Mouse (Mus musculus) erythroblast, embryonic 14.5 days (primary cell): ENCODE measurements around the gene Rab10. TPM values are rescaled to one million over a fixed set of nuclear protein-coding genes. Genes with fewer than 3 reads are reported as not detected.

ENCODE experiments used
- H3K27me3 ChIP-seq: 2 replicates; pipeline ENCODE4 v1.6.1; 2012; ENCODE audit warnings: inconsistent platforms; ENCODE audit not compliant: control insufficient read depth
- H3K36me3 ChIP-seq: 2 replicates; pipeline ENCODE4 v1.6.1; 2012; ENCODE audit warnings: mild to moderate bottlenecking, inconsistent platforms; ENCODE audit not compliant: control insufficient read depth
- H3K4me1 ChIP-seq: 2 replicates; pipeline ENCODE4 v1.6.1; 2012; ENCODE audit warnings: inconsistent platforms; ENCODE audit not compliant: control insufficient read depth
- H3K4me3 ChIP-seq: replicated peaks from 2 replicates; pipeline ENCODE3; 2012; ENCODE audit warnings: moderate library complexity, mild to moderate bottlenecking, inconsistent platforms
- H3K9me3 ChIP-seq: 2 replicates; pipeline ENCODE4 v1.6.1; 2012; ENCODE audit warnings: low read length, inconsistent platforms, mixed read lengths; ENCODE audit not compliant: control insufficient read depth
- GATA1 ChIP-seq: IDR thresholded peaks from 2 replicates; pipeline ENCODE4 v1.6.1; 2012; ENCODE audit warnings: low read length, inconsistent platforms, mixed read lengths
- TAL1 ChIP-seq: IDR thresholded peaks from 3 replicates; pipeline ENCODE4 v1.6.1; 2012; ENCODE audit warnings: low read length, inconsistent platforms, mixed read lengths
- polyA plus RNA-seq: library from polyadenylated mRNA; stranded (reverse); fragments of >175 nt; gene quantifications from 2 replicates; pipeline ENCODE4 v1.2.3, GENCODE M21; 2012

The Rab10 gene
- polyA plus RNA-seq, 1 experiment: 8.6 TPM

DNA sequence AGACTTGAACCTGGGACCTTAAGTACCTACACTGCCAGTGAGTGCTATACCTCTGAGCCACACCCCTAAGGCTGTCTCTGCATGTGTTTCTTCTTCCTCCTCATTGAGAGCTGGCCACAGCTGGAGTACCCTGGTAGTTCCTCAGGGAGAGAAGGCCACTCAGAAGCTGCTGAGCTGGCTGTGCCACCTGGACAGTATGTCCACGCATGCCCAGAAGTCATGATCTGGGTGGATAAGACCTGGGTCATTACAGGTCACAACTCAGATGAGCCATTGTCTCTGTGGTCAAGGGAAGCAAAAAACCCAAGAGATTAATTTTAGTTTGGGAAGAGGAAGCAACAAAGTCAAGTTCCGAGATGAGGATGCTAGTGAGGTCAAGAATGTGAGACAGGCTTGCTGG, 34.4 kb upstream of the Rab10 start:
- Histone ChIP-seq H3K9me3 (no peaks in the 10 kb centered on the region), H3K27me3 (no peaks in the 10 kb centered on the region), H3K36me3 (no peaks in the 10 kb centered on the region), H3K4me3 (no peak overlapping the region), H3K4me1 (no peaks in the 10 kb centered on the region)
- TF ChIP-seq GATA1 (no peak), TAL1 (no peak)

GRCm38 (mm10) chr12:3338931-3339330, 29.2 kb upstream of the Rab10 start:
- H3K27me3 ChIP-seq: no peaks in the 10 kb centered on the region
- no peaks in the 10 kb centered on the region; the same call in 1 of the 2 replicates for H3K9me3 ChIP-seq
- no peak overlapping the region for H3K4me3 ChIP-seq
- no peak for TF ChIP-seq GATA1
- TF ChIP-seq TAL1: no peak
- no peaks in the 10 kb centered on the region for H3K4me1 ChIP-seq
- H3K36me3 ChIP-seq: no peaks in the 10 kb centered on the region

DNA sequence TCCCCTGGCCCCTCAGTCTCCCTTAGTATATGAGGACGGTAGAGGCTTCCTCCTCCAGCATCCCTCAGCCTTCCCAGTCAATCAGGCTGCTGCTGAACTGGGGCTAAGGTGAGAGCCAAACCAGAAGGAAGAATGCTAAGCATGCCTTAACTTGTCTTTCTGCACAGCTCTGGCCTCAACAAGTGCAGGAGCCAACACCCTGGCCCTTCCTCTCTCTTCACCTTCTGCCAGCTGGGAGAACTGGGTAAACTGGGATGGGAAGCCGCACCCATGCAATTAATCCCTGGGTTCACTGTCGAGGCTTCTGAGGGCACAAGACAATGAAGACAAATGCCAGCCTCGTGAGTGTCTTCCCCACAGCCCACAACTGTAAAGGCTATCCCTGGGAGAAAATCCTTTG, 19.9 kb upstream of the Rab10 start:
- no peak for TF ChIP-seq TAL1
- no peak for TF ChIP-seq GATA1
- peaks cover 9% of the 10 kb centered on the region for H3K4me1 ChIP-seq
- no peaks in the 10 kb centered on the region for H3K27me3 ChIP-seq
- no peaks in the 10 kb centered on the region for H3K9me3 ChIP-seq
- H3K4me3 ChIP-seq: no peak overlapping the region
- H3K36me3 ChIP-seq: no peaks in the 10 kb centered on the region

- Histone ChIP-seq H3K4me1 (peaks cover 9% of the 10 kb centered on the region), H3K4me3 (no peak overlapping the region), H3K27me3 (no peaks in the 10 kb centered on the region), H3K9me3 (no peaks in the 10 kb centered on the region), H3K36me3 (no peaks in the 10 kb centered on the region)
- TF ChIP-seq GATA1 (no peak), TAL1 (no peak)
These were observed 15.5 kb upstream of the Rab10 start for GRCm38 (mm10) chr12:3325232-3325631.

GRCm38 (mm10) chr12:3323241-3323640, 13.5 kb upstream of the Rab10 start:
- Histone ChIP-seq H3K36me3 (no peaks in the 10 kb centered on the region), H3K4me1 (peaks cover 14% of the 10 kb centered on the region), H3K27me3 (no peaks in the 10 kb centered on the region; the same call in 1 of the 2 replicates), H3K9me3 (no peaks in the 10 kb centered on the region), H3K4me3 (no peak overlapping the region)
- TF ChIP-seq GATA1: no peak
- TF ChIP-seq TAL1: no peak

GRCm38 (mm10) chr12:3319377-3319776, 9.6 kb upstream of the Rab10 start:
- no peaks in the 10 kb centered on the region; the same call in 1 of the 2 replicates for H3K27me3 ChIP-seq
- TF ChIP-seq GATA1 (no peak), TAL1 (no peak)
- H3K36me3 ChIP-seq: no peaks in the 10 kb centered on the region
- H3K4me1 ChIP-seq: peaks cover 9% of the 10 kb centered on the region
- no peaks in the 10 kb centered on the region for H3K9me3 ChIP-seq
- no peak overlapping the region for H3K4me3 ChIP-seq

GRCm38 (mm10) chr12:3316937-3317336, 7.2 kb upstream of the Rab10 start:
- Histone ChIP-seq H3K9me3 (no peaks in the 10 kb centered on the region), H3K36me3 (no peaks in the 10 kb centered on the region), H3K4me3 (no peak overlapping the region), H3K27me3 (no peaks in the 10 kb centered on the region; the same call in 1 of the 2 replicates), H3K4me1 (peaks cover 9% of the 10 kb centered on the region)
- no peak for TF ChIP-seq TAL1
- no peak for TF ChIP-seq GATA1

DNA sequence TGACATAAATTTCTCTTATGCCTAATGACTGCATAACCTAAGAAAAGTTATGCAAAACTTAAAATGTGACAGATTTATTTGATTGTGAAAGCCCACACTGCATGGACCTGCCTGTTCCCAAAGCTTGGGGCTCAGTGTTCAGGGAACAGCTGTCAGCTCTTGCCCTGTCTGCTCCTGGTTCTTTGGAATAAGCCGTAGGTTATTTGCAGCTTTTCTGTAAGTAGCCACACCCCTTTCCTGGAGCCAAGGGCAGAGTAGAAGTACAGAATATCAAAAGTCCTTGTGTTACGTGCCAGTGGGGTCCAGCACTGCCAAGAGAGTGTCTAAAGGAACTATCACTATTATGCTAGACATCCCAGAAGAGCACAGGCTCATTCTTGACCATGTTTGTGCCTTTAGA, 6.3 kb upstream of the Rab10 start:
- TF ChIP-seq TAL1 (no peak), GATA1 (no peak)
- Histone ChIP-seq H3K9me3 (no peaks in the 10 kb centered on the region), H3K4me3 (no peak overlapping the region), H3K36me3 (no peaks in the 10 kb centered on the region), H3K4me1 (peaks cover 14% of the 10 kb centered on the region), H3K27me3 (no peaks in the 10 kb centered on the region; the same call in 1 of the 2 replicates)

DNA sequence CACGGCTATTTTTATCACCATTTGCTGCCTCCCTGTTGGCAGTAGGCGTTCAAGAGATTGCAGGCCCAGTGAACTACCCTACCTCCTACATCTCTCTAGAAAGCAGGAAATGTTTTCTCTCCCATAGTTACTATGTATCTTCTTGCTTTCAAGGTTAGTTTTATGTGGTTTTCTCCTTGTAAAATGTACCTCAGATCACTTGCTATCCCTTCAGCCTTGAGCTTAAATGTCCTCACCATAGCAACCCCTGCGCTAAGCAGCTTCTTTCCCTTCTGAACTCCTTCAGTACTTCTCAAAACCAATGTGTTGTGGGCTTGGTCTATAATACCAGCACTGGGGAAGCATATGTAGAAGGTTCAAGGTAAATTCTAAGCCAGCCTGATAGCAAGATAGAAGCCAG, 3.1 kb upstream of the Rab10 start:
- H3K27me3 ChIP-seq: no peaks in the 10 kb centered on the region
- H3K4me1 ChIP-seq: peaks cover 21% of the 10 kb centered on the region
- no peak for TF ChIP-seq TAL1
- TF ChIP-seq GATA1: no peak
- H3K36me3 ChIP-seq: peaks cover under 1% of the 10 kb centered on the region
- H3K4me3 ChIP-seq: no peak overlapping the region
- no peaks in the 10 kb centered on the region for H3K9me3 ChIP-seq

DNA sequence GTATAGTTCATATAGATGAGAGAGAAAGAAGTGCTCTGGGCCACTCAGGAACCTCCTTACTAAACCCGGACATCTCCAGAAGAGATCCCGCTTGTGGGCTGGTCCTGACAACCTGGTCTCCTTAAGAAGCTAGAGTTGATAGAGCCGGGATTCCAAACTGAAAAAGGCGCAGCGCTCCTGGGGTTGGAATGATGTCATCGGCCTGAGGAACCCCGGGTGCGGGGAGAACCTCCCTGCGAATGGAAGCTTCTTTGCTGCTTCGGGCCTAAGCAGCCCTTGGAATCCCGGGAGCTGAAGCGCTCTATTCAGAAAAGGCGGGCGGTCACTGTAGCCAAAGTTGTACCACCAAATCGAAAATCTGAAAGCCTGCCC, 538 bp upstream of the Rab10 start:
- Histone ChIP-seq H3K4me3 (peak overlapping the region; percentile 78), H3K36me3 (peaks cover 23% of the 10 kb centered on the region), H3K4me1 (peaks cover 40% of the 10 kb centered on the region), H3K9me3 (no peaks in the 10 kb centered on the region), H3K27me3 (no peaks in the 10 kb centered on the region)
- no peak for TF ChIP-seq TAL1
- TF ChIP-seq GATA1: no peak
